Mouse (Mus musculus): ENCODE measurements around the gene Gsdma2.

DNA sequence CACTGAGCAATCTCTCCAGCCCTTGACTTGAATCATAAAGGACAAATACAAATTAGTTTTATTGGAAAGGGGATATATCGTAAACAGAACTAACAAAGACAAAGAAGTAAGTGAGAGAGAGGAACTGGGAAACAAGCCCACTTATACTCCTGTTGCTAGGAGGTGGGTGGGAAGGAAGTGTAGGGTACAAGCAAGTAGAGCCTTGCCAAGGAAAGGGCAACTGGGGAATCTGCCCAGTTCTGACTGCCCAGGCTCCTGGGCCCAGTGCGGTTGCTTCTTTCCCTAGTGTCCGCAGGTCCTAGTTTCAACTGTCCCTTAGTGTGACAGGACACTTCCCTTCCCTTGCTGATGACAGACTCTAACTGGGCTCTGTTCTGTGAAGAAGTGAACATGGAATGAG, 17.9 kb upstream of the Gsdma2 start:
- TF ChIP-seq HCFC1 (IDR thresholded peaks at IDR 0.05; ENCODE audit: borderline replicate concordance, insufficient read depth, low read length): no peak
- TF ChIP-seq ZNF384 (IDR thresholded peaks at IDR 0.05; ENCODE audit: low read depth, low read length): no peak
